Mouse (Mus musculus) midbrain, embryonic 16.5 days (tissue): Measurements from ENCODE around the gene Vat1l. TPM values are rescaled to one million over a fixed set of nuclear protein-coding genes. Genes with fewer than 3 reads are reported as not detected.

ENCODE experiments used
- ATAC-seq: fragments of 200-750 bp; cut with Nextera tagmentation; 2 replicates; pipeline ENCODE4 v1.8.0; 2017; ENCODE audit warnings: moderate TSS enrichment
- H3K27ac ChIP-seq: fragments of 300-500 bp; sonication (generic); 2 replicates; pipeline ENCODE4 v1.5.1; 2014; ENCODE audit warnings: mild to moderate bottlenecking, low read length, mixed read lengths
- H3K27me3 ChIP-seq: fragments of 300-500 bp; sonication (generic); 2 replicates; pipeline ENCODE4 v1.6.1; 2014; ENCODE audit warnings: low read depth, low read length, mixed read lengths; ENCODE audit not compliant: control insufficient read depth, insufficient read depth
- H3K36me3 ChIP-seq: fragments of 300-500 bp; sonication (generic); 2 replicates; pipeline ENCODE4 v1.6.1; 2014; ENCODE audit warnings: mild to moderate bottlenecking, low read length, moderate library complexity, mixed read lengths; ENCODE audit not compliant: control insufficient read depth, insufficient read depth
- H3K4me1 ChIP-seq: fragments of 300-500 bp; sonication (generic); 2 replicates; pipeline ENCODE4 v1.6.1; 2014; ENCODE audit warnings: mild to moderate bottlenecking, low read length, mixed read lengths; ENCODE audit not compliant: control insufficient read depth, insufficient read depth
- H3K4me2 ChIP-seq: fragments of 300-500 bp; sonication (generic); 2 replicates; pipeline ENCODE4 v1.6.1; 2014; ENCODE audit warnings: mild to moderate bottlenecking, low read length, mixed read lengths
- H3K4me3 ChIP-seq: fragments of 300-500 bp; sonication (generic); 2 replicates; pipeline ENCODE4 v1.5.1; 2014; ENCODE audit warnings: low read depth, mild to moderate bottlenecking, low read length, moderate library complexity, mixed read lengths
- H3K9ac ChIP-seq: fragments of 300-500 bp; sonication (generic); 2 replicates; pipeline ENCODE4 v1.6.1; 2014; ENCODE audit warnings: low read depth, low read length, mixed read lengths
- H3K9me3 ChIP-seq: fragments of 300-500 bp; sonication (generic); replicated peaks from 2 replicates; pipeline ENCODE4 v1.6.1; 2014; ENCODE audit warnings: mild to moderate bottlenecking, low read length, mixed read lengths; ENCODE audit not compliant: control insufficient read depth, poor library complexity, severe bottlenecking
- WGBS: fragments of 180-500 bp; shearing (Covaris S2); extraction: QIAGEN DNeasy Blood & Tissue Kit; methylation state at CpG from one replicate; pipeline ENCODE4 v1.1.7; 2014; 5-methylcytosine and 5-hydroxymethylcytosine counted together
- polyA plus RNA-seq: library from polyadenylated mRNA; unstranded; fragments of >200 nt; fragmentation: Nextera tagmentation; extraction: Ambion mirVana; gene quantifications from 2 replicates; pipeline ENCODE4 v1.2.1, GENCODE M21; 2015

Gene Vat1l
- 66.0 and 66.6 TPM in 2 replicates for polyA plus RNA-seq

DNA sequence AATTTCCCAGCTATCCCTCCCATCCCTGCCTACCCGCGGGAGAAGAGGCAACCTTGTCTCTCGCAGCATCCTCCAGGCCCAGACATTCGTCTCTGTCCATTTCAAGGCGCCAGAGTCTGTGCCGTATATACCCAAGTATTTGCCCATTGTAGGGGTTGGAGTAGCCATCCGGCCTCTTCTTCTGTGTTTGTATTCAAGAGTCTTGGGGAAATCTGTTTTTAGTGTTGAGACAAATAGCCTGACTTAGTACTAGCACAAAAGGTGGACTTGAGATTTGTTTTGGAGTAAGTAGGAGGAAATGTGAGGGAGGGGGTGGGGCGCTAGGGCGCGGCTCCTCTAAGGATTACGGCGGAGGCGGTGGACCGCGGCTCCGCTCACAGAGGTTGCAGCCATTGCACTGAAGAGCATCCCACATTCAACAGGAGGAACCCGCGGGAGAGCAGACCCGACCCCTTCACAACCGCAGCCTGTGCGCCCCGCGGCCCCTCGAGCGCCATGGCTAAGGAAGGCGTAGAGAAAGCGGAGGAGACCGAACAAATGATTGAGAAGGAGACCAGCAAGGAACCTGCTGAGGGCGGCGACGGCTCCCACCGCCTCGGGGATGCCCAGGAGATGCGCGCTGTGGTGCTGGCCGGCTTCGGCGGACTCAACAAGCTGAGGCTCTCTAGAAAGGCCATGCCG, at the start of gene Vat1l:
TSS of gene Vat1l (plus strand) at position 392 of the 681 bp plus-strand sequence.
- 0% methylated on average over 37 of the region's 39 CpGs for WGBS
- no peaks in the 10 kb centered on the region for H3K9me3 ChIP-seq
- peak within 1 kb of the TSS; percentile 69 for H3K4me2 ChIP-seq

DNA sequence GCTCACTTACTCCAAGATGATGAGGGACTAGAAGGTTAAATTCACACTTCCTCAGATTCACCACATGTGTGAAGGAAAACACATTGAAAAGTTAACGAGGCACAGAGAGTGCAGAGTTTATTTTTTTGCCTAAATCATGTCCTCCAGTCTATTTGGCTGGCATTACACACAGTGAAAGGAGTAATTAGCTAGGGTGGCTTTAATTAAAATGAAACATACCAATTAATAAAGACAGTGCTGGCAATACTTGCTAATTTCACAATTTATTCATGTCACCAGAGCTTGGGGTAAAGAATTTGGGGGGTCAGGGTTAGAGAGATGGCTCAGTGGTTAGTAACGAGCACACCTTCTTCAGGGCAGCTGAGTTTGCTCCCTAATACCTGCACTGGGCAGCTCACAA, 46.8 kb upstream of the Vat1l start:
- Histone ChIP-seq H3K9me3 (no peaks in the 10 kb centered on the region), H3K9ac (no peak overlapping the region), H3K4me1 (no peaks in the 10 kb centered on the region), H3K36me3 (no peaks in the 10 kb centered on the region), H3K4me3 (no peak overlapping the region), H3K27me3 (no peaks in the 10 kb centered on the region), H3K27ac (no peak overlapping the region), H3K4me2 (no peak overlapping the region)
- WGBS = 82% methylated on average over 2 of the region's 2 CpGs
- ATAC-seq = no peak

More for the DNA sequence above, at the start of gene Vat1l:
- ATAC-seq = peak; percentile 92
- H3K4me3 ChIP-seq = peak within 1 kb of the TSS; percentile 60
- peak within 1 kb of the TSS; percentile 81 for H3K9ac ChIP-seq
- H3K4me1 ChIP-seq = peaks cover 6% of the 10 kb centered on the region; the same call in 1 of the 2 replicates
- H3K27me3 ChIP-seq = no peaks in the 10 kb centered on the region
- peak within 1 kb of the TSS; percentile 62 for H3K27ac ChIP-seq
- H3K36me3 ChIP-seq = no peaks in the 10 kb centered on the region

DNA sequence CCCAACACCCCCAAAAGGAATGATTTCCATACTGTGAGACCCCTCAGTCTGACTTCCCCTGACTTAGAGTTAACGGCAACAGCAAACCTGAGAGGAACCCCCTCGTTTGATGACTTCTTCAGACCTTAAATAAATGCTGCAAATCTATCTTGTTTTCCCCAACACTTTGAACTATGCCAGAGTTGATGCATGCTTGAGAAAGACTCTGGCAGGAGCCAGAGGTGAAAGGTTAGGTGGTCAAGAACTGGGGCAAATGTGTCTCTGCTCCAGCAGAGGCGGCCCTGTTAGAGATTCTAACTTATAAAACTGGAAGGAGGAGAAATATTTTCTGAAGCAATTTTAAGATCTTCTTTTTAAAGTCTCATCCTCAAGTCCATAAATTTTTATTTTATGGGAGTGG, 45.7 kb upstream of the Vat1l start:
- no peaks in the 10 kb centered on the region for H3K36me3 ChIP-seq
- no peak overlapping the region for H3K27ac ChIP-seq
- WGBS = 88% methylated on average over 3 of the region's 3 CpGs
- H3K27me3 ChIP-seq = no peaks in the 10 kb centered on the region
- H3K4me1 ChIP-seq = no peaks in the 10 kb centered on the region
- H3K9ac ChIP-seq = no peak overlapping the region
- H3K9me3 ChIP-seq = no peaks in the 10 kb centered on the region
- ATAC-seq = no peak
- no peak overlapping the region for H3K4me2 ChIP-seq
- no peak overlapping the region for H3K4me3 ChIP-seq

DNA sequence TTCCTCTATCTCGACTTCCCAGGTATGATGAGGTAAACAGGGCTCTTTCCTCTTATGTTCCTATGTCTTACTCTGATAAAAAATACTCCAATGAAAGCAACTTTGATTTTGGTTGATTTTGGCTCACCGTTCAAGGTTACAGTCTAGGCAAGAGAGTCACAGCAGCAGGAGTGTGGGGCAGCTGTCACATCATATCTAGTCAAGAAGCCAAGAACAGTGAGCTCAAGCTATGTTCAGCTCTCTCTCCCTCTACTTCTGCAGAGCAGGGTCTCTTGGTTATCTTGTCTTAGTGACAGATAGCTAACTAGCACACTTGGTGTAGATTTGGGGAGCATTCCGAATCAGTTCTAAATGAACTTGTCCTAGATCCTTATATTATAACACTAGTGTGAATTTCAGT, 41.5 kb upstream of the Vat1l start:
- H3K4me2 ChIP-seq = no peak overlapping the region
- H3K27ac ChIP-seq = no peak overlapping the region
- H3K4me3 ChIP-seq = no peak overlapping the region
- H3K9me3 ChIP-seq = no peaks in the 10 kb centered on the region
- WGBS = 86% methylated on average over 3 of the region's 3 CpGs
- H3K4me1 ChIP-seq = no peaks in the 10 kb centered on the region
- H3K36me3 ChIP-seq = no peaks in the 10 kb centered on the region
- no peak overlapping the region for H3K9ac ChIP-seq
- H3K27me3 ChIP-seq = no peaks in the 10 kb centered on the region
- ATAC-seq = no peak

DNA sequence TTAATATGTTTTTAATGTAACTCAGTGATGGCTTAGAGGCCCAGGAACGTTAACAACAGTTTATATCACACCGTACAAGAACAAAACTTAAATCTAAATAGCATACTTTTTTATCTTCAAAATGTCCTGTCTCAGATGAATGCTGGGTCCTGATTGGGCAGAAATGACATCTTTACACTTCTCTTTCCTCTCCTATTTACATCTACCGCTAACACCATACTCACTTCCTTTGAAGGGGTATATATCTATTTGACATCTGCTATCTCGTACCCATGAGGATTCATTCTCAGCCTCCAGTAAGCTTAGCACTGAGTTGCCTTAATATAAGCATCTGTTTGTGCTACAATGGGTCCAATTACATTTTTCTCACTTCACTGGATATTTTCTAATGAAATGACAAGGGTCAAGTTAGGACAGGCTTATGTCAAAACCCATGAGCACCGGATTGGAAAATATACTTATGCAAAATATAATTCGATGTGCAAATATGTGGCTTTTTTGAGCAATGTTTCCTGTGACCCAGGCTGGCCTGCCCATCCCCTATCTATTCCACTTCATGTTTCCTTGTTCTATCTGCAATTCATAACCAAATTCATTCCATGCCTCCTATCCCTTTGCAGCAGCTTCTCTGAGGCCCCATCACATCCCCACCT, 40.8 kb upstream of the Vat1l start:
- ATAC-seq = no peak
- WGBS = 74% methylated on average over 6 of the region's 6 CpGs
- Histone ChIP-seq H3K4me1 (no peaks in the 10 kb centered on the region), H3K9me3 (no peaks in the 10 kb centered on the region), H3K27me3 (no peaks in the 10 kb centered on the region), H3K27ac (no peak overlapping the region), H3K4me3 (no peak overlapping the region), H3K9ac (no peak overlapping the region), H3K36me3 (no peaks in the 10 kb centered on the region), H3K4me2 (no peak overlapping the region)

DNA sequence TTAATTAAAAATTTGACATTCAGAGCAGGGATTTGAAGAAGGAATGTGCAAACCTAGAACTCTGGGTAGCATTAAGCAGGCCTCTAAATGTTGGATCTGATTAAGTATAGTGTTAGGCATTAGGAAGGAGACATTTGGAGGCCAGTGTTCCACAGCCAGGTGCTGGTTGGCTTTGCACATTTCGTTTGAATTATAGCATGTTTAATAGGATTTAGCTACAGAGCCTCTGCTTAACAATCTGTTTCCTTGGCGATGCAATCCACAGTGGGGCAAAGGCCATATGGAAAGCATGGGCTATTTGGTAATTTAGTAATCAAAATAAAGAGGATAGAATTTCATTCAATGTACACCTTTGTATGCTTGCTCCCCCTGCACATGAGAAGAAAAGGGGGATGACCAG, 39.7 kb upstream of the Vat1l start:
- H3K4me3 ChIP-seq = no peak overlapping the region
- H3K9me3 ChIP-seq = no peaks in the 10 kb centered on the region
- no peak overlapping the region for H3K9ac ChIP-seq
- no peak overlapping the region for H3K4me2 ChIP-seq
- no peaks in the 10 kb centered on the region for H3K4me1 ChIP-seq
- ATAC-seq = no peak
- H3K36me3 ChIP-seq = no peaks in the 10 kb centered on the region
- 9% methylated on average over 2 of the region's 2 CpGs for WGBS
- H3K27me3 ChIP-seq = no peaks in the 10 kb centered on the region
- no peak overlapping the region for H3K27ac ChIP-seq

DNA sequence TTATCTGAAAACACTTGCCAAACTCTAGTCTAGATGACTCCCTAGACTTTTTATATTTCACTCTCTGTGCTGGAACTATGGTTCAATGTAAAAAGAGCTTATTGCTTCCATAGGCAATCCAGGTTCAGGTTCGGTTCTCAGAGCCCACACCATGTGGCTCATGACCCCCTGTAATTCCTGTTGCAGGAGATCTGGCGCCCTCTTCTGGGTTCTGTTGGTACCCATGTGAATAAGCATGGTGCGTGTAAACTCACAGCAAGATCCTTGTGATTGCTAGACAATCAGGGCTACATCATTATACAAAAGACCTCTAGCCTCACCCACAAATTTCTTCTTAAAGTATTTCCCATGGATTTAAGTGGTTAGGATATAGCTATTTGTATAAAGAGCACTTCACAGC, 28.7 kb upstream of the Vat1l start:
- H3K4me3 ChIP-seq = no peak overlapping the region
- H3K4me2 ChIP-seq = no peak overlapping the region
- no peak overlapping the region for H3K27ac ChIP-seq
- ATAC-seq = no peak
- no peaks in the 10 kb centered on the region for H3K36me3 ChIP-seq
- no peaks in the 10 kb centered on the region for H3K4me1 ChIP-seq
- 70% methylated on average over 3 of the region's 3 CpGs for WGBS
- H3K9me3 ChIP-seq = no peaks in the 10 kb centered on the region
- no peak overlapping the region for H3K9ac ChIP-seq
- H3K27me3 ChIP-seq = no peaks in the 10 kb centered on the region

DNA sequence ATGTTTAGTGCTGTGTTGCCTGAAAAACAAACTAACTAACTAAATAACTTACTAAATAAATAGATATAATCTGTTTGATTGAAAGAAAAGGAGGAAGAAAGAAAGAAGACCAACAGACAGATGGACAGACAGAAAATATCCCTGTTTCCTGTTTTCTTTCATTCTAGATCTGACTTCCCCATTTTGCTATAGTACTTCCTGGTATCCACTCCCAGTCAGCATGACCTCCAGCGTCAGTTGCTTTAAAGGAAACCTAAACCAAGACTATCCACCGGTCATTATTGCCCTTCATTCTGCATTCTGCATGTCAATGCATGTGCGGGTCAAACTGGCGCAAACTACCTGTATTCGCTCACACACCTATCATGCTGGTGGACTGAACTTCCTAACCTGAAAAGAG, 12.1 kb upstream of the Vat1l start:
- Histone ChIP-seq H3K4me3 (no peak overlapping the region), H3K9me3 (no peaks in the 10 kb centered on the region), H3K4me2 (no peak overlapping the region), H3K9ac (no peak overlapping the region), H3K4me1 (no peaks in the 10 kb centered on the region), H3K27me3 (no peaks in the 10 kb centered on the region), H3K27ac (no peak overlapping the region), H3K36me3 (no peaks in the 10 kb centered on the region)
- no peak for ATAC-seq
- 92% methylated on average over 5 of the region's 5 CpGs for WGBS

DNA sequence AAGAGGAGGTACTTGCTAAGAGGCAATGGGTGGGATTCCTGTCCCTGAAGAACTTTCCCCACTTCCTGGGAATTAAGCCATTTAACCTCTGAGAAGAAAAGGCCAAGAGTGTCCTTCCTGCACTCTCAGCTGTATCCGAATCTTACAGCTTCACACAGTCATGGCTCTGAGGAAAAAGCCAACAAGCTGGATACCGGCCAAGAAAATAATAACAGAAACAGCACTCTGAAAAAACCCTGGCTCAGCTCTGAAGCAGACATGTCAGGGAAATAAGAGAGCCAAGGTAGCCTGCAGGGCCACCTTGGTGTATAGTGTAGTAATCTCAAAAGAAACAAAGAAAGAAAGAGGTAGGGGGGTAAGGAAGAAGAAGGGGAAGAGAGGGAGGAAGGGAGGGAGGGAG, 6.4 kb upstream of the Vat1l start:
- Histone ChIP-seq H3K4me3 (no peak overlapping the region), H3K27me3 (no peaks in the 10 kb centered on the region), H3K9ac (no peak overlapping the region), H3K27ac (no peak overlapping the region), H3K4me2 (no peak overlapping the region), H3K9me3 (no peaks in the 10 kb centered on the region), H3K36me3 (no peaks in the 10 kb centered on the region), H3K4me1 (peaks cover 3% of the 10 kb centered on the region; the same call in 1 of the 2 replicates)
- no peak for ATAC-seq
- WGBS = 42% methylated on average over 2 of the region's 2 CpGs
